Mouse (Mus musculus): ENCODE measurements at regions not wholly inside any gene's neighbourhood (a gene's known extent, or its start where the extent isn't known, plus 50 kb on each side); places are given as distances from the start of the nearest gene placed in this dataset.
"Not testable (repeated sequence)": the region's sequence is repeated elsewhere in the genome, so short reads cannot be mapped to it uniquely, and the experiment has no call there.

- no peak overlapping the region for H3K4me3 ChIP-seq (ENCODE audit: low read depth, low read length)
- H3K36me3 ChIP-seq (ENCODE audit: control insufficient read depth, insufficient read depth, low read length), result no peaks in the 10 kb centered on the region
- H3K9me3 ChIP-seq (replicated peaks; ENCODE audit: control insufficient read depth, low read length), result no peaks in the 10 kb centered on the region
- no peaks in the 10 kb centered on the region for H3K4me1 ChIP-seq (ENCODE audit: control insufficient read depth, insufficient read depth, low read length)
- no peak overlapping the region for H3K27ac ChIP-seq (ENCODE audit: low read depth, low read length)
- H3K27me3 ChIP-seq (ENCODE audit: control insufficient read depth, insufficient read depth, low read length), result no peaks in the 10 kb centered on the region
- no peak for ATAC-seq (replicated peaks; ENCODE audit: insufficient number of reproducible peaks, low FRiP score, low TSS enrichment)
- H3K4me2 ChIP-seq, result no peak overlapping the region
- WGBS (ENCODE audit: insufficient replicate concordance), result 67% methylated on average over 13 of the region's 13 CpGs
- H3K9ac ChIP-seq (ENCODE audit: low read depth, low read length), result no peak overlapping the region
Measured at GRCm38 (mm10) chr6:143445834-143446552, 279.0 kb downstream of the Etnk1 start.

GRCm38 (mm10) chr6:143447060-143447459 is 280.0 kb downstream of the Etnk1 start:
- no peak overlapping the region for H3K9ac ChIP-seq (ENCODE audit: low read depth, low read length)
- ATAC-seq (replicated peaks; ENCODE audit: insufficient number of reproducible peaks, low FRiP score, low TSS enrichment), result no peak
- 84% methylated on average over 5 of the region's 5 CpGs for WGBS (ENCODE audit: insufficient replicate concordance)
- no peak overlapping the region for H3K4me3 ChIP-seq (ENCODE audit: low read depth, low read length)
- no peak overlapping the region for H3K27ac ChIP-seq (ENCODE audit: low read depth, low read length)
- H3K4me1 ChIP-seq (ENCODE audit: control insufficient read depth, insufficient read depth, low read length), result no peaks in the 10 kb centered on the region
- H3K4me2 ChIP-seq, result no peak overlapping the region
- no peaks in the 10 kb centered on the region for H3K9me3 ChIP-seq (replicated peaks; ENCODE audit: control insufficient read depth, low read length)
- no peaks in the 10 kb centered on the region for H3K27me3 ChIP-seq (ENCODE audit: control insufficient read depth, insufficient read depth, low read length)
- no peaks in the 10 kb centered on the region for H3K36me3 ChIP-seq (ENCODE audit: control insufficient read depth, insufficient read depth, low read length)

GRCm38 (mm10) chr6:143449071-143449470 is 282.1 kb downstream of the Etnk1 start:
- H3K4me3 ChIP-seq (ENCODE audit: low read depth, low read length), result no peak overlapping the region
- 70% methylated on average over 4 of the region's 4 CpGs for WGBS (ENCODE audit: insufficient replicate concordance)
- no peaks in the 10 kb centered on the region for H3K9me3 ChIP-seq (replicated peaks; ENCODE audit: control insufficient read depth, low read length)
- H3K27ac ChIP-seq (ENCODE audit: low read depth, low read length), result no peak overlapping the region
- ATAC-seq (replicated peaks; ENCODE audit: insufficient number of reproducible peaks, low FRiP score, low TSS enrichment), result no peak
- no peaks in the 10 kb centered on the region for H3K36me3 ChIP-seq (ENCODE audit: control insufficient read depth, insufficient read depth, low read length)
- H3K4me1 ChIP-seq (ENCODE audit: control insufficient read depth, insufficient read depth, low read length), result no peaks in the 10 kb centered on the region
- no peak overlapping the region for H3K4me2 ChIP-seq
- H3K9ac ChIP-seq (ENCODE audit: low read depth, low read length), result no peak overlapping the region
- no peaks in the 10 kb centered on the region for H3K27me3 ChIP-seq (ENCODE audit: control insufficient read depth, insufficient read depth, low read length)

GRCm38 (mm10) chr6:143451869-143452268 is 284.8 kb downstream of the Etnk1 start:
- H3K9ac ChIP-seq (ENCODE audit: low read depth, low read length), result no peak overlapping the region
- no peak overlapping the region for H3K27ac ChIP-seq (ENCODE audit: low read depth, low read length)
- no peak for ATAC-seq (replicated peaks; ENCODE audit: insufficient number of reproducible peaks, low FRiP score, low TSS enrichment)
- WGBS (ENCODE audit: insufficient replicate concordance), result 88% methylated on average over 6 of the region's 6 CpGs
- H3K9me3 ChIP-seq (replicated peaks; ENCODE audit: control insufficient read depth, low read length), result no peaks in the 10 kb centered on the region
- no peak overlapping the region for H3K4me3 ChIP-seq (ENCODE audit: low read depth, low read length)
- H3K4me2 ChIP-seq, result no peak overlapping the region
- H3K4me1 ChIP-seq (ENCODE audit: control insufficient read depth, insufficient read depth, low read length), result no peaks in the 10 kb centered on the region
- no peaks in the 10 kb centered on the region for H3K36me3 ChIP-seq (ENCODE audit: control insufficient read depth, insufficient read depth, low read length)
- no peaks in the 10 kb centered on the region for H3K27me3 ChIP-seq (ENCODE audit: control insufficient read depth, insufficient read depth, low read length)

- H3K36me3 ChIP-seq (ENCODE audit: control insufficient read depth, insufficient read depth, low read length), result no peaks in the 10 kb centered on the region
- 87% methylated on average over 9 of the region's 9 CpGs for WGBS (ENCODE audit: insufficient replicate concordance)
- no peaks in the 10 kb centered on the region for H3K9me3 ChIP-seq (replicated peaks; ENCODE audit: control insufficient read depth, low read length)
- H3K4me2 ChIP-seq, result no peak overlapping the region
- no peaks in the 10 kb centered on the region for H3K4me1 ChIP-seq (ENCODE audit: control insufficient read depth, insufficient read depth, low read length)
- no peak overlapping the region for H3K4me3 ChIP-seq (ENCODE audit: low read depth, low read length)
- H3K27ac ChIP-seq (ENCODE audit: low read depth, low read length), result no peak overlapping the region
- H3K9ac ChIP-seq (ENCODE audit: low read depth, low read length), result no peak overlapping the region
- H3K27me3 ChIP-seq (ENCODE audit: control insufficient read depth, insufficient read depth, low read length), result no peaks in the 10 kb centered on the region
- ATAC-seq (replicated peaks; ENCODE audit: insufficient number of reproducible peaks, low FRiP score, low TSS enrichment), result no peak
Measured at GRCm38 (mm10) chr6:143454695-143455218, 287.7 kb downstream of the Etnk1 start.

GRCm38 (mm10) chr6:143464907-143465537 is 298.0 kb downstream of the Etnk1 start:
- no peak overlapping the region for H3K4me3 ChIP-seq (ENCODE audit: low read depth, low read length)
- no peak overlapping the region for H3K27ac ChIP-seq (ENCODE audit: low read depth, low read length)
- H3K4me2 ChIP-seq, result no peak overlapping the region
- no peak overlapping the region for H3K9ac ChIP-seq (ENCODE audit: low read depth, low read length)
- no peak for ATAC-seq (replicated peaks; ENCODE audit: insufficient number of reproducible peaks, low FRiP score, low TSS enrichment)
- WGBS (ENCODE audit: insufficient replicate concordance), result 70% methylated on average over 12 of the region's 12 CpGs
- no peaks in the 10 kb centered on the region for H3K9me3 ChIP-seq (replicated peaks; ENCODE audit: control insufficient read depth, low read length)
- H3K36me3 ChIP-seq (ENCODE audit: control insufficient read depth, insufficient read depth, low read length), result no peaks in the 10 kb centered on the region
- no peaks in the 10 kb centered on the region for H3K27me3 ChIP-seq (ENCODE audit: control insufficient read depth, insufficient read depth, low read length)
- no peaks in the 10 kb centered on the region for H3K4me1 ChIP-seq (ENCODE audit: control insufficient read depth, insufficient read depth, low read length)

GRCm38 (mm10) chr6:143472676-143473075 is 305.7 kb downstream of the Etnk1 start:
- not testable (repeated sequence) for H3K4me1 ChIP-seq (ENCODE audit: control insufficient read depth, insufficient read depth, low read length); H3K9me3 ChIP-seq (replicated peaks; ENCODE audit: control insufficient read depth, low read length); H3K4me3 ChIP-seq (ENCODE audit: low read depth, low read length); H3K4me2 ChIP-seq; H3K27me3 ChIP-seq (ENCODE audit: control insufficient read depth, insufficient read depth, low read length); H3K9ac ChIP-seq (ENCODE audit: low read depth, low read length); H3K36me3 ChIP-seq (ENCODE audit: control insufficient read depth, insufficient read depth, low read length); H3K27ac ChIP-seq (ENCODE audit: low read depth, low read length); ATAC-seq (replicated peaks; ENCODE audit: insufficient number of reproducible peaks, low FRiP score, low TSS enrichment)
- WGBS (ENCODE audit: insufficient replicate concordance), result 92% methylated on average over 10 of the region's 12 CpGs

GRCm38 (mm10) chr6:143474396-143474795 is 307.4 kb downstream of the Etnk1 start:
- no peak for ATAC-seq (replicated peaks; ENCODE audit: insufficient number of reproducible peaks, low FRiP score, low TSS enrichment)
- WGBS (ENCODE audit: insufficient replicate concordance), result 79% methylated on average over 5 of the region's 5 CpGs

GRCm38 (mm10) chr6:143475296-143475695 is 308.3 kb downstream of the Etnk1 start:
- no peak overlapping the region for H3K4me3 ChIP-seq (ENCODE audit: low read depth, low read length)
- no peak overlapping the region for H3K27ac ChIP-seq (ENCODE audit: low read depth, low read length)
- H3K36me3 ChIP-seq (ENCODE audit: control insufficient read depth, insufficient read depth, low read length), result no peaks in the 10 kb centered on the region
- no peaks in the 10 kb centered on the region for H3K9me3 ChIP-seq (replicated peaks; ENCODE audit: control insufficient read depth, low read length)
- H3K9ac ChIP-seq (ENCODE audit: low read depth, low read length), result no peak overlapping the region
- 75% methylated on average over 7 of the region's 7 CpGs for WGBS (ENCODE audit: insufficient replicate concordance)
- no peaks in the 10 kb centered on the region for H3K27me3 ChIP-seq (ENCODE audit: control insufficient read depth, insufficient read depth, low read length)
- ATAC-seq (replicated peaks; ENCODE audit: insufficient number of reproducible peaks, low FRiP score, low TSS enrichment), result no peak
- H3K4me2 ChIP-seq, result no peak overlapping the region
- no peaks in the 10 kb centered on the region for H3K4me1 ChIP-seq (ENCODE audit: control insufficient read depth, insufficient read depth, low read length)

More at GRCm38 (mm10) chr6:143474396-143474795, 307.4 kb downstream of the Etnk1 start:
- H3K4me1 ChIP-seq (ENCODE audit: control insufficient read depth, insufficient read depth, low read length), result no peaks in the 10 kb centered on the region
- H3K27ac ChIP-seq (ENCODE audit: low read depth, low read length), result no peak overlapping the region
- H3K36me3 ChIP-seq (ENCODE audit: control insufficient read depth, insufficient read depth, low read length), result no peaks in the 10 kb centered on the region
- no peaks in the 10 kb centered on the region for H3K27me3 ChIP-seq (ENCODE audit: control insufficient read depth, insufficient read depth, low read length)
- no peaks in the 10 kb centered on the region for H3K9me3 ChIP-seq (replicated peaks; ENCODE audit: control insufficient read depth, low read length)
- H3K4me2 ChIP-seq, result no peak overlapping the region
- H3K9ac ChIP-seq (ENCODE audit: low read depth, low read length), result no peak overlapping the region
- H3K4me3 ChIP-seq (ENCODE audit: low read depth, low read length), result no peak overlapping the region
